Mouse (Mus musculus): ENCODE data around the gene Haus5. TPM values are rescaled to one million over a fixed set of nuclear protein-coding genes. Genes with fewer than 3 reads are reported as not detected.

The Haus5 gene
- polyA plus RNA-seq, 1 experiment: not detected

- no peak overlapping the region for H3K4me3 ChIP-seq (ENCODE audit: insufficient read depth, low read depth, low read length)
- TF ChIP-seq CTCF (IDR thresholded peaks at IDR 0.05; ENCODE audit: insufficient read depth, low read depth, low read length): no peak
- TF ChIP-seq POLR2A (IDR thresholded peaks at IDR 0.05; ENCODE audit: insufficient read depth, low read depth, low read length): no peak
These were observed 30.2 kb downstream of the Haus5 start for GRCm38 (mm10) chr7:30634621-30635020.

GRCm38 (mm10) chr7:30633762-30634412 lies 30.9 kb downstream of the Haus5 start:
- Histone ChIP-seq H3K4me3 (ENCODE audit: insufficient read depth, low read depth, low read length) (no peak overlapping the region), H3K27ac (ENCODE audit: insufficient read depth, low read depth, low read length) (no peak overlapping the region), H3K4me1 (ENCODE audit: control insufficient read depth, insufficient read depth, low read length) (peaks cover 4% of the 10 kb centered on the region; the same call in 1 of the 2 replicates)
- 6% methylated on average over 27 of the region's 27 CpGs for WGBS
- TF ChIP-seq POLR2A (IDR thresholded peaks at IDR 0.05; ENCODE audit: insufficient read depth, low read depth, low read length) (no peak), CTCF (IDR thresholded peaks at IDR 0.05; ENCODE audit: insufficient read depth, low read depth, low read length) (no peak)

More at GRCm38 (mm10) chr7:30634621-30635020, 30.2 kb downstream of the Haus5 start:
- Histone ChIP-seq H3K27ac (ENCODE audit: insufficient read depth, low read depth, low read length) (no peak overlapping the region), H3K4me1 (ENCODE audit: control insufficient read depth, insufficient read depth, low read length) (peaks cover 4% of the 10 kb centered on the region; the same call in 1 of the 2 replicates)
- 1% methylated on average over 20 of the region's 20 CpGs for WGBS

GRCm38 (mm10) chr7:30629013-30629412 lies 35.8 kb downstream of the Haus5 start:
- Histone ChIP-seq H3K4me1 (ENCODE audit: control insufficient read depth, insufficient read depth, low read length) (no peaks in the 10 kb centered on the region), H3K4me3 (ENCODE audit: insufficient read depth, low read depth, low read length) (no peak overlapping the region), H3K27ac (ENCODE audit: insufficient read depth, low read depth, low read length) (no peak overlapping the region)
- no peak for TF ChIP-seq POLR2A (IDR thresholded peaks at IDR 0.05; ENCODE audit: insufficient read depth, low read depth, low read length)
- TF ChIP-seq CTCF (IDR thresholded peaks at IDR 0.05; ENCODE audit: insufficient read depth, low read depth, low read length): no peak

- H3K4me3 ChIP-seq (ENCODE audit: insufficient read depth, low read depth, low read length): no peak overlapping the region
- 85% methylated on average over 5 of the region's 5 CpGs for WGBS
These were observed 38.1 kb downstream of the Haus5 start for GRCm38 (mm10) chr7:30626647-30627046.

GRCm38 (mm10) chr7:30625530-30626384 lies 39.0 kb downstream of the Haus5 start, which contains the start of gene Cox6b1:
TSS of gene Cox6b1 (minus strand) at chr7:30626151.
- no peak for TF ChIP-seq CTCF (IDR thresholded peaks at IDR 0.05; ENCODE audit: insufficient read depth, low read depth, low read length)
- 0 out of 2 replicates have a peak, but pooled peaks have one; percentile 43 for TF ChIP-seq POLR2A (IDR thresholded peaks at IDR 0.05; ENCODE audit: insufficient read depth, low read depth, low read length)
- H3K4me1 ChIP-seq (ENCODE audit: control insufficient read depth, insufficient read depth, low read length): peaks cover 9% of the 10 kb centered on the region; the same call in 1 of the 2 replicates
- peak within 1 kb of the TSS; percentile 83 for H3K4me3 ChIP-seq (ENCODE audit: insufficient read depth, low read depth, low read length)
- peak within 1 kb of the TSS; percentile 35 for H3K27ac ChIP-seq (ENCODE audit: insufficient read depth, low read depth, low read length)
- WGBS: under 1% methylated on average over 44 of the region's 44 CpGs

More at GRCm38 (mm10) chr7:30626647-30627046, 38.1 kb downstream of the Haus5 start:
- Histone ChIP-seq H3K27ac (ENCODE audit: insufficient read depth, low read depth, low read length) (no peak overlapping the region), H3K4me1 (ENCODE audit: control insufficient read depth, insufficient read depth, low read length) (peaks cover 9% of the 10 kb centered on the region; the same call in 1 of the 2 replicates)
- TF ChIP-seq POLR2A (IDR thresholded peaks at IDR 0.05; ENCODE audit: insufficient read depth, low read depth, low read length) (no peak), CTCF (IDR thresholded peaks at IDR 0.05; ENCODE audit: insufficient read depth, low read depth, low read length) (no peak)

GRCm38 (mm10) chr7:30619202-30619601 lies 45.6 kb downstream of the Haus5 start:
- TF ChIP-seq CTCF (IDR thresholded peaks at IDR 0.05; ENCODE audit: insufficient read depth, low read depth, low read length) (no peak), POLR2A (IDR thresholded peaks at IDR 0.05; ENCODE audit: insufficient read depth, low read depth, low read length) (no peak)
- H3K4me1 ChIP-seq (ENCODE audit: control insufficient read depth, insufficient read depth, low read length): peaks cover 9% of the 10 kb centered on the region; the same call in 1 of the 2 replicates
- H3K4me3 ChIP-seq (ENCODE audit: insufficient read depth, low read depth, low read length): no peak overlapping the region
- H3K27ac ChIP-seq (ENCODE audit: insufficient read depth, low read depth, low read length): no peak overlapping the region
- WGBS: 83% methylated on average over 3 of the region's 3 CpGs

GRCm38 (mm10) chr7:30618658-30619057 lies 46.1 kb downstream of the Haus5 start:
- Histone ChIP-seq H3K27ac (ENCODE audit: insufficient read depth, low read depth, low read length) (no peak overlapping the region), H3K4me3 (ENCODE audit: insufficient read depth, low read depth, low read length) (no peak overlapping the region), H3K4me1 (ENCODE audit: control insufficient read depth, insufficient read depth, low read length) (peaks cover 9% of the 10 kb centered on the region; the same call in 1 of the 2 replicates)
- no peak for TF ChIP-seq CTCF (IDR thresholded peaks at IDR 0.05; ENCODE audit: insufficient read depth, low read depth, low read length)
- TF ChIP-seq POLR2A (IDR thresholded peaks at IDR 0.05; ENCODE audit: insufficient read depth, low read depth, low read length): no peak
- 90% methylated on average over 9 of the region's 9 CpGs for WGBS

GRCm38 (mm10) chr7:30615049-30615760 lies 49.6 kb downstream of the Haus5 start:
- H3K27ac ChIP-seq (ENCODE audit: insufficient read depth, low read depth, low read length): no peak overlapping the region
- no peak overlapping the region for H3K4me3 ChIP-seq (ENCODE audit: insufficient read depth, low read depth, low read length)
- 54% methylated on average over 5 of the region's 5 CpGs for WGBS
- no peak for TF ChIP-seq CTCF (IDR thresholded peaks at IDR 0.05; ENCODE audit: insufficient read depth, low read depth, low read length)
- H3K4me1 ChIP-seq (ENCODE audit: control insufficient read depth, insufficient read depth, low read length): no peaks in the 10 kb centered on the region
